In the genomic region with DNA sequence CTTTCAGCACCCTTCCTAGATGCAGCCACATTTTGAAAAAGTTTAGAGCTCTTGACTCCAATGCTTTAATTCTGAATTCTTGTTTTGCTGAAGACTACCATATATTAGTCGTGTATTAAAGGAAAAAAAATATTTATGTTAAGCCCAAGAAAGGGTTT, we compare ENCODE assay signal across 8 mouse cellular contexts. TPM values are rescaled to one million over a fixed set of nuclear protein-coding genes. Genes with fewer than 3 reads are reported as not detected.
A peak's percentile ranks its signal among the peaks of the same experiment; 100 is the strongest.
DNase-seq lines count a peak whose midpoint lies in the region; ATAC-seq and TF ChIP-seq lines count a peak whose summit lies in the region.

A gene (minus strand): TSS at position 89 of the 158 bp plus-strand sequence.

- DNase-seq in kidney, postnatal 0 days (ENCODE audit: low spot score): no peak
- DNase-seq in kidney, postnatal 4 days: no peak
- no peak for DNase-seq in adrenal gland, postnatal 10 days
- no peak for DNase-seq in left cerebral cortex, postnatal 14 days (ENCODE audit: low spot score in 2 of 2)
- no peak for DNase-seq in cerebellum, adult 9-11 months
- no peak for DNase-seq in cerebellum, adult 11-12 months

- ATAC-seq in kidney, postnatal 0 days (replicated peaks; ENCODE audit: low FRiP score, low read depth): no peak
- no peak for ATAC-seq in heart, embryonic 13.5 days (ENCODE audit: extremely low read depth, insufficient number of reproducible peaks, low FRiP score, low TSS enrichment)
- ATAC-seq in neural tube, embryonic 12.5 days (ENCODE audit: low FRiP score, low read depth): no peak

- peak within 1 kb of the TSS; percentile 97 for H3K27ac ChIP-seq in kidney, postnatal 0 days
- peak within 1 kb of the TSS; percentile 98 for H3K27ac ChIP-seq in heart, embryonic 13.5 days (replicated peaks)
- H3K27ac ChIP-seq in neural tube, embryonic 12.5 days: peak within 1 kb of the TSS; percentile 91

- peak within 1 kb of the TSS; percentile 88 for H3K4me3 ChIP-seq in kidney, postnatal 0 days (replicated peaks; ENCODE audit: low read depth, low read length)
- peak within 1 kb of the TSS; percentile 86 for H3K4me3 ChIP-seq in heart, embryonic 13.5 days
- peak within 1 kb of the TSS; percentile 69 for H3K4me3 ChIP-seq in neural tube, embryonic 12.5 days

- intact Hi-C loops in left cerebral cortex, postnatal 14 days (cut with DNase I): loop anchor here (5.0 to 10.0 kb wide), 6 partner anchors 65 to 1130 kb away; no protein-coding TSS in a partner anchor

- H3K27me3 ChIP-seq in kidney, postnatal 0 days (ENCODE audit: insufficient read depth, low read length): no peaks in the 10 kb centered on the region
- no peaks in the 10 kb centered on the region for H3K27me3 ChIP-seq in heart, embryonic 13.5 days (replicated peaks)
- no peaks in the 10 kb centered on the region for H3K27me3 ChIP-seq in neural tube, embryonic 12.5 days (replicated peaks)

- no peaks in the 10 kb centered on the region for H3K9me3 ChIP-seq in kidney, postnatal 0 days (replicated peaks; ENCODE audit: low read length)
- no peaks in the 10 kb centered on the region for H3K9me3 ChIP-seq in heart, embryonic 13.5 days
- H3K9me3 ChIP-seq in neural tube, embryonic 12.5 days: no peaks in the 10 kb centered on the region

- no peak for TF ChIP-seq CTCF in kidney, postnatal 0 days (IDR thresholded peaks at IDR 0.05; ENCODE audit: low read depth)

- peaks cover 19% of the 10 kb centered on the region for H3K4me1 ChIP-seq in kidney, postnatal 0 days (replicated peaks; ENCODE audit: insufficient read depth, low read length)
- H3K4me1 ChIP-seq in heart, embryonic 13.5 days: peaks cover 47% of the 10 kb centered on the region
- peaks cover 66% of the 10 kb centered on the region for H3K4me1 ChIP-seq in neural tube, embryonic 12.5 days

- peak within 1 kb of the TSS; percentile 95 for H3K4me2 ChIP-seq in kidney, postnatal 0 days (ENCODE audit: low read length)
- H3K4me2 ChIP-seq in heart, embryonic 13.5 days: peak within 1 kb of the TSS; percentile 88
- peak within 1 kb of the TSS; percentile 96 for H3K4me2 ChIP-seq in neural tube, embryonic 12.5 days (replicated peaks)

- WGBS in kidney, postnatal 0 days: 2% methylated on average over 1 of the region's 1 CpGs
- WGBS in heart, embryonic 13.5 days: 5% methylated on average over 1 of the region's 1 CpGs
- WGBS in neural tube, embryonic 12.5 days: 4% methylated on average over 1 of the region's 1 CpGs

- H3K9ac ChIP-seq in kidney, postnatal 0 days (ENCODE audit: low read depth, low read length): peak within 1 kb of the TSS; percentile 81
- peak within 1 kb of the TSS; percentile 86 for H3K9ac ChIP-seq in heart, embryonic 13.5 days
- H3K9ac ChIP-seq in neural tube, embryonic 12.5 days: peak within 1 kb of the TSS; percentile 33

- H3K36me3 ChIP-seq in kidney, postnatal 0 days (ENCODE audit: insufficient read depth, low read length): no peaks in the 10 kb centered on the region
- H3K36me3 ChIP-seq in heart, embryonic 13.5 days: peaks cover 11% of the 10 kb centered on the region
- no peaks in the 10 kb centered on the region for H3K36me3 ChIP-seq in neural tube, embryonic 12.5 days

RNA-seq across cellular contexts. Expression of the gene that starts here (rescaled TPM):
- 718 and 754 TPM in 2 replicates for polyA plus RNA-seq in kidney, postnatal 0 days (2015; fragmentation: Nextera tagmentation; extraction: Ambion mirVana)
- total RNA-seq in adrenal gland, postnatal 10 days (2021): 100 to 1,000 TPM; 295 to 323 TPM
- 255 and 280 TPM in 2 replicates for polyA plus RNA-seq in heart, embryonic 13.5 days (2015; fragmentation: Nextera tagmentation; extraction: Ambion mirVana)
- total RNA-seq in left cerebral cortex, postnatal 14 days (2021): 100 to 1,000 TPM; 166 to 175 TPM
- 203 and 211 TPM in 2 replicates for polyA plus RNA-seq in neural tube, embryonic 12.5 days (2016; fragmentation: Nextera tagmentation; extraction: Ambion mirVana)

Comparison
In these comparisons a context has a peak if more than half of its experiments do, and no peak if none do; other contexts are left out.
1. H3K9ac ChIP-seq: peak in every context shown above with its lines; median percentile 86 in heart, embryonic 13.5 days; 81 in kidney, postnatal 0 days; 33 in neural tube, embryonic 12.5 days.